Mouse (Mus musculus) lung, embryonic 15.5 days (tissue): Measurements from ENCODE around the gene Vps13a. TPM values are rescaled to one million over a fixed set of nuclear protein-coding genes. Genes with fewer than 3 reads are reported as not detected.

ENCODE experiments used
- polyA plus RNA-seq: library from polyadenylated mRNA; unstranded; fragments of >200 nt; fragmentation: Nextera tagmentation; extraction: Ambion mirVana; gene quantifications from 2 replicates; pipeline ENCODE4 v1.2.1, GENCODE M21; 2015

Gene Vps13a
- polyA plus RNA-seq, 1 experiment from 2014 or later: 9.1 TPM

Other genes with a start within 250 kb of the Vps13a start
- not detected in 2 replicates for gene Foxb2, start 92.9 kb upstream of the Vps13a start, polyA plus RNA-seq
- gene Prune2, start 175.2 kb upstream of the Vps13a start, polyA plus RNA-seq: 1.3 and 1.5 TPM in 2 replicates